Mouse (Mus musculus): ENCODE measurements at regions not wholly inside any gene's neighbourhood (a gene's known extent, or its start where the extent isn't known, plus 50 kb on each side); places are given as distances from the start of the nearest gene placed in this dataset. TPM values are rescaled to one million over a fixed set of nuclear protein-coding genes. Genes with fewer than 3 reads are reported as not detected.

Small RNA genes lying in the stretch of these regions (microRNA-seq; reads per million reads assigned to microRNA genes)
- gene Mir7094-1 (not detected), gene Mir7094-2 (not detected)
